31 mouse cellular contexts compared by ENCODE assay signal in the genomic region with DNA sequence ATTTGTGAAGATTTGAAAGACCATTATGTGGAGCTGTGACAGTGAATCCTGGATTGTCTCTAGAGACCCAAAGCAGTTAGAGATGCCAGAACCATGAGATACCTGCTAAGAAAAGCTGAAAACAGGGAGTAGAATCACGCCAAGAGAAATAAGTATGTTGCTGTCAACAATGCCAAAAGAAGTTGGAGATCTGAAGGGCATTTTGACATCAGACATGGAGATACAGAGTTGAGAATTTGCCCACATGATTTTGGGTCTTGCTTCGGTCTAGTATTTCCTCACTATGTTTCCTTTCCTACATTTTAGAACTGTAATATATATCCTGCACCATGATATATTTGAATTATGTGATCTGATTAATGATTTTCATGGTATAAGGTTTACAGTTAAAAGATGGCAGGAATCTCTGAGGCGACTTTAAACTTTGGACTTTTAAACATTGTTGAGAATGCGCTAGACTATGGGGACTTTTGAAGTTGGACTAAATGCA. TPM values are rescaled to one million over a fixed set of nuclear protein-coding genes. Genes with fewer than 3 reads are reported as not detected.
"Had no signal": no experiment of that assay in that cellular context is flagged by ENCODE, and none has a peak within 500 bp of the region (broad histone marks: within the 10 kb centered on the region; RNA-seq: fewer than 3 reads in every experiment).

No protein-coding gene starts in this region.

- DNase-seq: left cerebral cortex, postnatal 4 days; liver; liver, embryonic 13.5 days; liver, postnatal 0 days; lung, adult 18-20 months; lung, adult 2 months; lung, embryonic 14.5 days; lung, postnatal 10 days; lung, postnatal 14 days; lung, postnatal 36 days; lung, postnatal 4 days; midbrain, embryonic 14.5 days had no signal

- H3K9me3 ChIP-seq: limb, embryonic 10.5 days; limb, embryonic 12.5 days; limb, embryonic 13.5 days; limb, embryonic 15.5 days; liver, embryonic 12.5 days; liver, embryonic 13.5 days; liver, embryonic 15.5 days; lung, embryonic 15.5 days; midbrain, embryonic 10.5 days; midbrain, embryonic 12.5 days; midbrain, embryonic 13.5 days; midbrain, embryonic 15.5 days had no signal

- H3K4me3 ChIP-seq: limb, embryonic 10.5 days; limb, embryonic 12.5 days; limb, embryonic 13.5 days; limb, embryonic 15.5 days; liver, embryonic 12.5 days; liver, embryonic 13.5 days; liver, embryonic 15.5 days; lung, embryonic 15.5 days; megakaryocyte, embryonic 14.5 days; midbrain, embryonic 10.5 days; midbrain, embryonic 12.5 days; midbrain, embryonic 13.5 days; midbrain, embryonic 15.5 days; myocyte had no signal

- H3K36me3 ChIP-seq: limb, embryonic 10.5 days; limb, embryonic 12.5 days; limb, embryonic 13.5 days; limb, embryonic 15.5 days; liver, embryonic 12.5 days; liver, embryonic 13.5 days; liver, embryonic 15.5 days; lung, embryonic 15.5 days; midbrain, embryonic 10.5 days; midbrain, embryonic 12.5 days; midbrain, embryonic 13.5 days; midbrain, embryonic 15.5 days had no signal

- H3K27me3 ChIP-seq: limb, embryonic 12.5 days; limb, embryonic 13.5 days; limb, embryonic 15.5 days; liver, embryonic 12.5 days; liver, embryonic 13.5 days; liver, embryonic 15.5 days; lung, embryonic 15.5 days; megakaryocyte, embryonic 14.5 days; midbrain, embryonic 12.5 days; midbrain, embryonic 13.5 days; midbrain, embryonic 15.5 days had no signal

- H3K9ac ChIP-seq: limb, embryonic 12.5 days; limb, embryonic 13.5 days; limb, embryonic 15.5 days; liver, embryonic 12.5 days; liver, embryonic 13.5 days; liver, embryonic 14.5 days; liver, embryonic 15.5 days; liver, postnatal 0 days; lung, embryonic 14.5 days; lung, embryonic 15.5 days; midbrain, embryonic 12.5 days; midbrain, embryonic 13.5 days; midbrain, embryonic 15.5 days had no signal

- H3K4me2 ChIP-seq: limb, embryonic 12.5 days; limb, embryonic 13.5 days; limb, embryonic 15.5 days; liver, embryonic 11.5 days; liver, embryonic 12.5 days; liver, embryonic 13.5 days; liver, embryonic 15.5 days; lung, embryonic 14.5 days; lung, embryonic 15.5 days; midbrain, embryonic 11.5 days; midbrain, embryonic 12.5 days; midbrain, embryonic 13.5 days; midbrain, embryonic 15.5 days had no signal

- H3K27ac ChIP-seq: limb, embryonic 10.5 days; limb, embryonic 12.5 days; limb, embryonic 13.5 days; limb, embryonic 15.5 days; liver, embryonic 12.5 days; liver, embryonic 13.5 days; liver, embryonic 14.5 days; liver, embryonic 15.5 days; lung, embryonic 15.5 days; macrophage; midbrain, embryonic 10.5 days; midbrain, embryonic 12.5 days; midbrain, embryonic 13.5 days; midbrain, embryonic 15.5 days had no signal

- ATAC-seq: liver, embryonic 12.5 days; liver, postnatal 0 days; lung, postnatal 0 days; midbrain, embryonic 13.5 days; midbrain, embryonic 15.5 days; midbrain, embryonic 16.5 days had no signal

- H3K4me1 ChIP-seq: limb, embryonic 10.5 days; limb, embryonic 12.5 days; limb, embryonic 13.5 days; limb, embryonic 15.5 days; liver, embryonic 12.5 days; liver, embryonic 13.5 days; liver, embryonic 15.5 days; lung, embryonic 15.5 days; megakaryocyte, embryonic 14.5 days; midbrain, embryonic 10.5 days; midbrain, embryonic 12.5 days; midbrain, embryonic 13.5 days; midbrain, embryonic 15.5 days had no signal

RNA-seq across cellular contexts. Expression of a gene that starts 56.7 kb away (rescaled TPM):
- polyA plus RNA-seq: lung, adult 2 months; macrophage had no signal
